Mouse (Mus musculus) heart, postnatal 0 days (tissue): ENCODE measurements around the gene Dgka.

Experiments used
- CTCF ChIP-seq: IDR thresholded peaks from 2 replicates; pipeline ENCODE4 v1.5.1; 2016; ENCODE audit warnings: antibody characterized with exemption, control low read depth, low read depth
- EP300 ChIP-seq: IDR thresholded peaks from 2 replicates; pipeline ENCODE4 v1.6.1; 2016; ENCODE audit warnings: antibody characterized with exemption, low read depth

DNA sequence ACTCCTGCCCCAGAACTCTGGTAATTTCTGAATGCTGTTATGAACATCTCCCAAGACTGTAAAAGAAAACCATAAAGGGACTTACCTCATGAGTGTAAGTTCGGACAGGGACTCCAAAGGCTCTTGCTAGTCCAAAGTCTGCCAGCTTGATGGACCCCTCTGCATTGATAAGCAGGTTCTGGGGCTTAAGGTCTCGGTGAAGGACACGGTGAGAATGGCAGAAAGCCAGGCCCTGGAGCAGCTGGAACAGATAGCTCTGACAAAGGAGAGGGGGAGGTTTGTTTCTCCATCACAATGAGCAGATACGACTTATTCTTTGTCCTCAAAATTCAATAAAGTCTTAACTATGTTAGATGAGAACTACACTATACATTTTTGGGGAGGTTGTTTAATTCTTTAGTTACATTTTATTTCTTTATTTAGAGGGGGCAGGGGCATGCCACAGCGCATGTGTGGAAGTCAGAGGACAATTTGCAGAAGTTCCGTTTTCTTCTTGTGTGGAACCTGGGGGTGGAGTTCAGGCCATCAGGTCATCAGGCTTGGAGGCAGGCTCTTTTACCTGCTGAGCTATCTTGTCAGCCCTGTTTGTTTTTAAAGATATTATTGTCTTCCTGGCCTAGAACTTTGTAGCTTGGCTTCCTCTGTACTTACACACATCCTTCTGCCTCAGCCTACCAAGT is 42.2 kb downstream of the Dgka start:
- TF ChIP-seq CTCF (no peak), EP300 (no peak)
